Mouse (Mus musculus) hindbrain, embryonic 10.5 days (tissue): ENCODE measurements around the gene Fam117a. TPM values are rescaled to one million over a fixed set of nuclear protein-coding genes. Genes with fewer than 3 reads are reported as not detected.

Experiments used
- DNase-seq: peaks from one replicate; pipeline ENCODE4 v3.0.0-alpha.2; 2017; ENCODE audit warnings: low spot score
- H3K27ac ChIP-seq: fragments of 300-500 bp; sonication (generic); 2 replicates; pipeline ENCODE4 v1.5.1; 2016; ENCODE audit warnings: mild to moderate bottlenecking, moderate library complexity
- H3K27me3 ChIP-seq: fragments of 300-500 bp; sonication (generic); 2 replicates; pipeline ENCODE4 v1.6.1; 2016; ENCODE audit warnings: mild to moderate bottlenecking; ENCODE audit not compliant: poor library complexity, insufficient read depth, severe bottlenecking
- H3K36me3 ChIP-seq: fragments of 300-500 bp; sonication (generic); 2 replicates; pipeline ENCODE4 v1.6.1; 2016; ENCODE audit warnings: mild to moderate bottlenecking, moderate library complexity
- H3K4me1 ChIP-seq: fragments of 300-500 bp; sonication (generic); replicated peaks from 2 replicates; pipeline ENCODE4 v1.6.1; 2016; ENCODE audit warnings: mild to moderate bottlenecking
- H3K4me3 ChIP-seq: fragments of 300-500 bp; sonication (generic); 2 replicates; pipeline ENCODE4 v1.5.1; 2016; ENCODE audit warnings: mild to moderate bottlenecking, moderate library complexity
- H3K9me3 ChIP-seq: fragments of 300-500 bp; sonication (generic); 2 replicates; pipeline ENCODE4 v1.6.1; 2016; ENCODE audit warnings: mild to moderate bottlenecking, moderate library complexity
- WGBS: fragments of 180-500 bp; shearing (Covaris S2); methylation state at CpG from one replicate; pipeline ENCODE4 v1.1.7; 2016; 5-methylcytosine and 5-hydroxymethylcytosine counted together
- polyA plus RNA-seq: library from polyadenylated mRNA; unstranded; fragments of >200 nt; fragmentation: Nextera tagmentation; extraction: Ambion mirVana; gene quantifications from 2 replicates; pipeline ENCODE4 v1.2.1, GENCODE M21; 2016

Gene Fam117a
- polyA plus RNA-seq, 1 experiment from 2014 or later: 10.8 TPM

DNA sequence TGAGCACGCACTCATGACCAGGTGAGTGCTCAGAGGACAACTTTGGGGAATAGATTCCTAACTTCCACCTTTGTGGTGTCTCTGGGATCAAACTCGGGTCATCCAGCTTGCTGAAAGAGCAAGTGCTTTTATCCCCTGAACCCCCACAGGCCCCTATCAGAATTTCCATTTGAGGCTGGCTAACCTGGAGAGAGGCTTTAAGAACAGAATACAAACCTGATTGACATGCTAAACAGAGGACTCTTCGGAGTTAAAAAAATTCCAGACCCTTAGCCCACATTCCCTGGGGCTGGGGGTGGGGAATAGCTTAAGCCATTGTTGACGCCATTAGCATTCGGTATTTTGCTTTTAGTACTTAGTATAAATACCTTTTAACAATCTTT lies 25.4 kb upstream of the Fam117a start:
- WGBS: 16% methylated on average over 5 of the region's 5 CpGs
- Histone ChIP-seq H3K27me3 (no peaks in the 10 kb centered on the region), H3K27ac (no peak overlapping the region), H3K9me3 (no peaks in the 10 kb centered on the region), H3K36me3 (peaks cover 6% of the 10 kb centered on the region; the same call in 1 of the 2 replicates), H3K4me3 (peak overlapping the region; percentile 86), H3K4me1 (peaks cover 29% of the 10 kb centered on the region)
- no peak for DNase-seq

DNA sequence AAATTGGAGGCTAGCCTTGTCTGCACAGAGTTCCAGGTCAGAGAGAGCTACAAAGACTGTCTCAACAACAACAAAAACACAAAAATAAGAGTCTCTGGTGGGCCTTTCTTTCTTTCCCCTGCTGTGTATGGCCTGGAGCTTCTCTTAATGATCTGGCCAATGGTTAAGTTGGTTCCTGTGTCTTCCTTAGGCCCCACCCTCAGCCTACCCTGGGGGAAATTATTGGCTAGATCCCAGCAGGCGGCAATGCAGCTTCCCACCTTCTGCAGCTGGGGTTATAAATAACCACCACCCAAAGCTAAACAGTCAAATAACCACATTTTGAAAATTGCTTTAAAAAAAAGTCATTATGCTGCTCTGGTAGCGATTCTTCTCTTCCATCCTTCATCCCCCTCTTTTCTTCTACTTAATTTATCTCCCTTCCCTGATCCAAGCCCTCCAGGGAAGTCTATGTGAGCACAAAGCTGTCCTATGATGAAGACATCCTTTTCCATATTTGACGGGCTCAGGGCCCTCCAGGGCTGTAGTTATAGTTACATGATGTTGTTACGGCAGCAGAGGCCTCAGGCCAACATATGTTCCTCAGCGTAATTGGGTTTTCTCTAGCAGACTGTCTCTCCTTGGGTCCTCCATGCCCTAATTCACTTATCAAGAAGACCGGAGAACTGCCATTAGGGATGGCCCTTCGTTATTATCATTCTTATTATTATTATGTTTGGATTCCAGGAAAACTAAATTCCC lies 21.4 kb upstream of the Fam117a start:
- 77% methylated on average over 7 of the region's 7 CpGs for WGBS
- Histone ChIP-seq H3K4me3 (no peak overlapping the region), H3K4me1 (peaks cover 15% of the 10 kb centered on the region), H3K27me3 (no peaks in the 10 kb centered on the region), H3K36me3 (no peaks in the 10 kb centered on the region), H3K9me3 (no peaks in the 10 kb centered on the region), H3K27ac (no peak overlapping the region)
- DNase-seq: no peak

DNA sequence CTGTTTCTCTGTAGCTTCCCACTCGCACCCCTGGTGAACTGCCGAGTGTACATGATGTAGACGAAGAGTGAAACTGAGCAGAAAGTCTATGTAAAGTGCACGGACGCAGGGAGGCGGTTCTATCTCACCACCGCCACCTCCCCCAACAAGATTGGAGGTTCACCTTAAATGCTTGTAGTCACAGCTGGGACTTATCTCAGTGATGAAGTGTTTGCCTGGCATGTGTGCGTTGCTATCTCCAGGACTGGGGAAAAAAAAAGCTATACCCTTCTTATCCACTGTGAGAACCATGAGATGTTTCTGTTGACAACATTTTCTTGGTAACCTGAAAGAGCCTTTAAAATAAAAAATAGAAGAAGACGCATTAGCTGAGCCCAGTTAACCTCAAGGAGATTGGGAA lies 18.7 kb upstream of the Fam117a start:
- H3K27me3 ChIP-seq: no peaks in the 10 kb centered on the region
- H3K4me3 ChIP-seq: no peak overlapping the region
- DNase-seq: no peak
- no peaks in the 10 kb centered on the region for H3K9me3 ChIP-seq
- no peaks in the 10 kb centered on the region for H3K36me3 ChIP-seq
- 88% methylated on average over 9 of the region's 9 CpGs for WGBS
- no peak overlapping the region for H3K27ac ChIP-seq
- no peaks in the 10 kb centered on the region for H3K4me1 ChIP-seq

DNA sequence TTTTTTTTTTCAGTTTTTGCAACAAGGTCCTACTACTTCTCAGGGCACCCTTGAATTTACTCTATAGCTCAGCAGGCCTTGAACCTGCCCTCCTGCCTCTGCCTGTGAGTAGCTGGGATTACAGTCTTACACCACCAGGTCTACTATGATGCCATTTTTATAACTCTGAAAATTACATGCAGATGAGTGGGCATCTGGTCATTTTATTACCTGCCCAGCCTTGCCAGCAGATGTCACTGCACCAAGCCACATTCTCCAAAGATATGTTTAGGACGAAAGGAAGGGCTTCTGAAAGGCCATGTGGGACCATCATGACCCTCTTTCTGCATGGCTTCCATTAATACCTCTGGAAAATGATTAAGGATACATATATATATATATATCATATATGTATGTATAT lies 17.3 kb upstream of the Fam117a start:
- H3K4me1 ChIP-seq: peaks cover 10% of the 10 kb centered on the region
- H3K9me3 ChIP-seq: no peaks in the 10 kb centered on the region
- no peaks in the 10 kb centered on the region for H3K36me3 ChIP-seq
- no peak overlapping the region for H3K27ac ChIP-seq
- DNase-seq: no peak
- H3K4me3 ChIP-seq: no peak overlapping the region
- no peaks in the 10 kb centered on the region for H3K27me3 ChIP-seq
- 60% methylated on average over 1 of the region's 1 CpGs for WGBS

DNA sequence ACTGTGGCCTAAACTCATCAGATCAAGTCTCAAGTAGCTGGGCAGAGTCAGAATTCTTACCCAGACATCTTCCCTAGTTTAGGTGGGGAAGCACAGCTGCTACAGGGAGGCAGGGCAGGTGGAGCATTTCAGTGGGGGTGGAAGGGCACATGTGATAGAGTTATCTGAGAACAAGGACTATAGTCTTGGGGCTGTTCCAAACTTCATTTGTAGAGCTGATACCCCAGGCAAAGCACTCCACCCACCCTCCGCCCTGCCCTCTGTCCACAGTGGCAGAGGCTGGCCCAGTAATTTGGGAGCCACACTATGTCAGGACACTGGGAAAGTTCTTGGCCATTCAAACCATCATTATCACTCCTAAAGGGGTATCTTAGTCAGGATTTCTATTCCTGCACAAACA lies 16.8 kb upstream of the Fam117a start:
- Histone ChIP-seq H3K27ac (no peak overlapping the region), H3K4me3 (no peak overlapping the region), H3K36me3 (no peaks in the 10 kb centered on the region), H3K4me1 (peaks cover 15% of the 10 kb centered on the region), H3K9me3 (no peaks in the 10 kb centered on the region), H3K27me3 (no peaks in the 10 kb centered on the region)
- DNase-seq: no peak
- WGBS: 90% methylated on average over 1 of the region's 1 CpGs

DNA sequence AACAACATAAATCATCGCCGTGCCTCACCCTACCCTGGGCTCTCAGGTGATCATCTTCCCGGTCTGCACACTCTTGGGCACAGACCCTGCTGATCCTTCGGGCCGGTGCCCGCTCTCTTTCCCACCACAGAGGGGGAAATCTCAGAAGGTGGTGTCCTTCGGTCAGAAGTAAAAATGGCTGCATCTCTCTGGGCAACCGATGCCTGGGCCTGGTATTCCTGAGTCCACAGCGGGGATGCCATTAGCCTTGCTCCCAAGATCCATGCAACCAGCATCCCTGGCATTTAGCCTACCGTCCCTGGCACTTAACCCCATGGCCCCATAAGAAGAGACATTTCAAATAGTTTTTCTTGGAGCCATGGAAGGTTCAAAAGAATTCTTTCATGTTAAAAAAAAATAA lies 12.6 kb upstream of the Fam117a start:
- peaks cover 16% of the 10 kb centered on the region for H3K27me3 ChIP-seq
- H3K4me1 ChIP-seq: peaks cover 19% of the 10 kb centered on the region
- no peaks in the 10 kb centered on the region for H3K9me3 ChIP-seq
- peak; percentile 69 for DNase-seq
- peak overlapping the region; percentile 30 for H3K4me3 ChIP-seq
- 42% methylated on average over 10 of the region's 10 CpGs for WGBS
- H3K27ac ChIP-seq: peak overlapping the region; percentile 70
- H3K36me3 ChIP-seq: no peaks in the 10 kb centered on the region

DNA sequence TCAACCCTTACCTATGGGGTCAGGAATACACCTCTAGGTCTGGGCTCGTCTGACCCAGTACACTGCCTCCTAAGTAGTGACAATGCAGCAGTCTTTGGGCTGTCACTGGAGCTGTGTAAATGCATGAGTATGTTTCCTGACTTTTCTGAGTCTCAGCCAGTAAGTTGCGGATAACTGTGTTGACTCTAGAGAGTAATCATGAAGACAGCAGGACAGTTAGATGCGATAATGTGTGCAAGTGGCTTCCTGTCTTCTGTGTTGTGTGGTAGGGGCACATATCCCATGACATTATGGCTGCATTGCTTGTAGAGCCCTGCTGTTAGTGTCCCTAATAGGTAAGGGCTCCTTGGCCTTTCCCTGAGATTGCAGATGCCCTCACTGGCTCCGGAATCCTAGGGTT lies 11.0 kb upstream of the Fam117a start:
- 89% methylated on average over 4 of the region's 4 CpGs for WGBS
- no peak for DNase-seq
- Histone ChIP-seq H3K36me3 (no peaks in the 10 kb centered on the region), H3K4me1 (peaks cover 19% of the 10 kb centered on the region), H3K9me3 (no peaks in the 10 kb centered on the region), H3K4me3 (no peak overlapping the region), H3K27me3 (peaks cover 16% of the 10 kb centered on the region), H3K27ac (no peak overlapping the region)

DNA sequence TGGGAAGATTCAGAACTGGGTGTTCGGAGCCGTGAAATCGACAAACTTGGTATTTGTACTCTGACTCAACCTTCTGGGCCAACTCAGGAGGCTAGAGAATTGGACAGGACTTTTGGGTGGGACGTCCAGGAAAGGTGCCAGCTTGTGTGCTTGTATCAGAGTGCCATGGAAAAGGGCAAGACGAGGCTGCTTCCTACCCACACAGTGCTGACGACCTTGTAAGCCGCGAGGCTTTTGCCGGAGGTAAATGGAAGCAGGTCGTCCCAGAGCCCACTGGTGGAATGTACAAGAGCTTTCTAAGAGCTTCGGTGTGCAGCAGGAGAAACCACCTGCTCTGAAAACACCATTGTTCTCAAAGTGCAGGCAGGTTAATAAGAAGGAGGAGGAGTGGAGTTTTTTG lies 10.6 kb upstream of the Fam117a start:
- no peak overlapping the region for H3K27ac ChIP-seq
- DNase-seq: no peak
- no peaks in the 10 kb centered on the region for H3K9me3 ChIP-seq
- 85% methylated on average over 11 of the region's 11 CpGs for WGBS
- H3K4me3 ChIP-seq: no peak overlapping the region
- H3K36me3 ChIP-seq: no peaks in the 10 kb centered on the region
- peaks cover 16% of the 10 kb centered on the region for H3K27me3 ChIP-seq
- peaks cover 19% of the 10 kb centered on the region for H3K4me1 ChIP-seq

DNA sequence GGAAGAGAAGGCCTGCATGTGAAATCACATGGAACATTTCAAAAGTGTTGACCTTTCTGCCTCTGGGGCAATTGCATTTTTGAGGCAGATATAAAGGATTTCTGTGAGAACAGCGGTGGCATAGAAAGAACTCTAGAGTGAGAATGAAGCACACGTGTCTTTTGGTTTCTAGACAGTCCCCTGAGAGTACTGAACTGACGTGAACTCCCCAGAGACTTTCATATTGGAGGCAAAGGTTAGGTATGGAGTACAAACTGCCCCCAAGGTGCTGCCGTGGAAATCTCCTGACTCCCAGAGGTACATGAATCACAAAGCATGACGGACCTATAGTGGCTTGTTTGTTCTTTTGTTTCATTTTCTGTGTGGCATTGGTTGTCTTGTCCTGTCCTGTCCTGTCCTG lies 8.2 kb upstream of the Fam117a start:
- WGBS: 79% methylated on average over 5 of the region's 5 CpGs
- H3K4me3 ChIP-seq: no peak overlapping the region
- no peak overlapping the region for H3K27ac ChIP-seq
- no peak for DNase-seq
- H3K9me3 ChIP-seq: no peaks in the 10 kb centered on the region
- H3K27me3 ChIP-seq: peaks cover 16% of the 10 kb centered on the region
- H3K36me3 ChIP-seq: no peaks in the 10 kb centered on the region
- H3K4me1 ChIP-seq: peaks cover 28% of the 10 kb centered on the region

DNA sequence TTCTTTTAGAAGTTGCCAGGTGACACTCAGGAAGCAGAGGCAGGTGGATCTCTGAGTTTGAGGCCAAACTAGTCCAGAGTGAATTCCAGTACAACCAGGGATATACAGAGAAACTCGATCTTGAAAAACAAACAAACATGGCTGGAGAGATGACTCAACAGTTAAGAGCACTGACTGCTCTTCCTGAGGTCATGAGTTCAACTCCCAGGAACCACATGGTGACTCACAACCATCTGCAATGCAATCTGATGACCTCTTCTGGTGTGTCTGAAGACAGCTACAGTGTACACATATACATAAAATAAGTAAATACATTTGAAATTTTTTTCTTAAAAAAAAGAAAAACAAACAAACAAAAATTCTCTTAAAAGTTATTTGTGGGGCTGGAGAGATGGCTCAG lies 6.2 kb upstream of the Fam117a start:
- Histone ChIP-seq H3K36me3 (no peaks in the 10 kb centered on the region), H3K4me3 (no peak overlapping the region), H3K4me1 (peaks cover 9% of the 10 kb centered on the region), H3K27ac (no peak overlapping the region), H3K9me3 (no peaks in the 10 kb centered on the region), H3K27me3 (peaks cover 15% of the 10 kb centered on the region)
- no peak for DNase-seq
- 70% methylated on average over 1 of the region's 1 CpGs for WGBS

DNA sequence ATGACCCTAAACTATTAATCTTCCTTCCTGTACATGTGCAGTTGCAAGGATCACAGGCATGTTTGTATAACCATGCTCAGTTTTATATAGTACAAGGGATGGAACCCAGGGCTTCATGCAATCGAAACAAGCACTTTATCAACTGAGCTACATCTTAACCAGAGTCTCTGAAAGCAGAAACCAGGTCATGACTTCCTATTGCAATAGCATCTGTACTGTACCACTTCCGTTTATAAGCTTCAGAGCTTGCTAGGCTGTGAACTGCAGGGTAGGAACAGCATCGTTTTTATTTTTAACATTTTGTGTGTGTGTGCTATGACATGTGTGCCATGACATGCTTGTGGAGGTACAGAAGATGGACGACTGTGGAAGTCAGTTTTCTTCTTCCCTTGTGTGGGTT lies 3.6 kb upstream of the Fam117a start:
- H3K27me3 ChIP-seq: peaks cover 6% of the 10 kb centered on the region
- H3K4me3 ChIP-seq: no peak overlapping the region
- H3K36me3 ChIP-seq: no peaks in the 10 kb centered on the region
- 66% methylated on average over 4 of the region's 4 CpGs for WGBS
- DNase-seq: no peak
- no peaks in the 10 kb centered on the region for H3K9me3 ChIP-seq
- peaks cover 24% of the 10 kb centered on the region for H3K4me1 ChIP-seq
- H3K27ac ChIP-seq: no peak overlapping the region

DNA sequence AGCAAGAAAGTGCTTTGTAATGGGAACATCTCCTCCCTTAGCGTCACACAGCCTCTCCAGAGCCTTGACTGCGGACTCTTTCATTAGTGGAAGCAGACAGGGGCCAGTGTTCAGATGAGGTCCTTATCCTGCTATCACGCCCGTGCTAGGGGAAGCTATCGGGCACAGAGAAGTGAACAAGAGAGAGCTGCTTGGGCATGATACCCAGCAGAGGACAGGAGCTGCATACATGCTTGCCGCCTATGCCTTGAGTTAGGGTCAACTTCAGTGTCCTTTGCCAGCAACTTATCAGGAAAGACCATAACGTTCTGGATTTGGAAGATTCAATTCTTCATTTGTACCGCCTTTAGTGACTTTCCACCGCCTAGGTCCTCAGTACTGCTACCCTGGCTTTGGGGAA lies 3.0 kb upstream of the Fam117a start:
- Histone ChIP-seq H3K27me3 (peaks cover 12% of the 10 kb centered on the region), H3K9me3 (no peaks in the 10 kb centered on the region), H3K4me3 (no peak overlapping the region), H3K36me3 (no peaks in the 10 kb centered on the region), H3K27ac (no peak overlapping the region), H3K4me1 (peaks cover 30% of the 10 kb centered on the region)
- no peak for DNase-seq
- 85% methylated on average over 9 of the region's 9 CpGs for WGBS

DNA sequence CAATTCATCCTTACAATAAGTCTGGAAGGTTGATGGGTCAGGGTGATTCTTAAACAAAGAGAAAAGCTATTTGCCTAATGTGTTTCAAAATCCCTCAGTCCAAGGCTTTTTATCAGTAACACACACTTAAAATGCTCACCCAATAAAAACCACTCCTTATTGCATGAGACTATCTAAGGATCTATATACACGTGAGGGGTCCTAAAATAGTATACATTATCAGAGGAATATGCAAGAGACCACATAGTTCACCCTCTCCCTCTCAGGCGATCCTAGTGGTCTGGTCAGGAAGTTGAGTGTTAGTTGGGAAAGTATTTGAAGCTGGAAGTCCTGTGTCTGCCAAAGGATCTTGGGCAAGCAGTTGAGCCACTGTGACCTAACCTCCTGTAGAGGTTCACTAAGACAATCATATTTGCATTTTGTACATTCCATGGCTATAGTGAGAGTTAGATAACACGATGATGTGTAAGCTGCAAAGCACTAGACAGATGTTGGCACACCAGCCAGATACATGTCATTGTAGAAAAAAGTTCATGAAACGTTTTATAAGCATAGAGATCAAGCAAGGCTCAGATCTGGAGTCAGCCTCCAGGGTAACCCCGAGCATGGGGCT lies 2.3 kb upstream of the Fam117a start:
- Histone ChIP-seq H3K9me3 (no peaks in the 10 kb centered on the region), H3K27me3 (peaks cover 15% of the 10 kb centered on the region), H3K4me1 (peaks cover 37% of the 10 kb centered on the region), H3K4me3 (no peak overlapping the region), H3K27ac (no peak overlapping the region), H3K36me3 (no peaks in the 10 kb centered on the region)
- DNase-seq: no peak
- 67% methylated on average over 5 of the region's 5 CpGs for WGBS
